Mouse (Mus musculus): ENCODE measurements around the gene Dusp15. TPM values are rescaled to one million over a fixed set of nuclear protein-coding genes. Genes with fewer than 3 reads are reported as not detected.

Gene Dusp15
- not detected in 2 replicates for total RNA-seq (2017)

GRCm38 (mm10) chr2:152951065-152951849 is at the start of gene Dusp15:
TSS of gene Dusp15 (minus strand) at chr2:152951698.
- peak; percentile 65 for ATAC-seq (replicated peaks; ENCODE audit: low read depth, poor library complexity, severe bottlenecking)

GRCm38 (mm10) chr2:152997046-152997445 is 45.5 kb upstream of the Dusp15 start:
- no peak for ATAC-seq (replicated peaks; ENCODE audit: low read depth, poor library complexity, severe bottlenecking)

- no peak for ATAC-seq (replicated peaks; ENCODE audit: low read depth, poor library complexity, severe bottlenecking)
Observed at GRCm38 (mm10) chr2:152991529-152991928, 40.0 kb upstream of the Dusp15 start.

GRCm38 (mm10) chr2:152985582-152985981 is 34.1 kb upstream of the Dusp15 start:
- no peak for ATAC-seq (replicated peaks; ENCODE audit: low read depth, poor library complexity, severe bottlenecking)

GRCm38 (mm10) chr2:152976991-152977390 is 25.5 kb upstream of the Dusp15 start:
- ATAC-seq (replicated peaks; ENCODE audit: low read depth, poor library complexity, severe bottlenecking), result no peak

GRCm38 (mm10) chr2:152965555-152965954 is 14.1 kb upstream of the Dusp15 start:
- no peak for ATAC-seq (replicated peaks; ENCODE audit: low read depth, poor library complexity, severe bottlenecking)

GRCm38 (mm10) chr2:152962091-152962793 is 10.7 kb upstream of the Dusp15 start, which contains the start of gene Ttll9:
TSS of gene Ttll9 (plus strand) at chr2:152962485.
- peak; percentile 98 for ATAC-seq (replicated peaks; ENCODE audit: low read depth, poor library complexity, severe bottlenecking)

- no peak for ATAC-seq (replicated peaks; ENCODE audit: low read depth, poor library complexity, severe bottlenecking)
Observed at GRCm38 (mm10) chr2:152958116-152958515, 6.6 kb upstream of the Dusp15 start.

GRCm38 (mm10) chr2:152951850-152952720 is 587 bp upstream of the Dusp15 start:
- ATAC-seq (replicated peaks; ENCODE audit: low read depth, poor library complexity, severe bottlenecking), result 0 out of 2 replicates have a peak, but pooled peaks have one; percentile 21

GRCm38 (mm10) chr2:152950358-152951064 is 987 bp downstream of the Dusp15 start:
- no peak for ATAC-seq (replicated peaks; ENCODE audit: low read depth, poor library complexity, severe bottlenecking)

- no peak for ATAC-seq (replicated peaks; ENCODE audit: low read depth, poor library complexity, severe bottlenecking)
Observed at GRCm38 (mm10) chr2:152948438-152949020, 3.0 kb downstream of the Dusp15 start.

GRCm38 (mm10) chr2:152947098-152947497 is 4.4 kb downstream of the Dusp15 start:
- ATAC-seq (replicated peaks; ENCODE audit: low read depth, poor library complexity, severe bottlenecking), result no peak

GRCm38 (mm10) chr2:152944013-152944412 is 7.5 kb downstream of the Dusp15 start:
- no peak for ATAC-seq (replicated peaks; ENCODE audit: low read depth, poor library complexity, severe bottlenecking)

- ATAC-seq (replicated peaks; ENCODE audit: low read depth, poor library complexity, severe bottlenecking), result no peak
Observed at GRCm38 (mm10) chr2:152943568-152943967, 7.9 kb downstream of the Dusp15 start.

- 0 out of 2 replicates have a peak, but pooled peaks have one; percentile 21 for ATAC-seq (replicated peaks; ENCODE audit: low read depth, poor library complexity, severe bottlenecking)
Observed at GRCm38 (mm10) chr2:152942898-152943515, 8.5 kb downstream of the Dusp15 start.

GRCm38 (mm10) chr2:152941776-152942175 is 9.7 kb downstream of the Dusp15 start:
- ATAC-seq (replicated peaks; ENCODE audit: low read depth, poor library complexity, severe bottlenecking), result no peak

GRCm38 (mm10) chr2:152941106-152941505 is 10.4 kb downstream of the Dusp15 start:
- ATAC-seq (replicated peaks; ENCODE audit: low read depth, poor library complexity, severe bottlenecking), result no peak

- peak; percentile 64 for ATAC-seq (replicated peaks; ENCODE audit: low read depth, poor library complexity, severe bottlenecking)
Observed at GRCm38 (mm10) chr2:152939846-152940245, 11.7 kb downstream of the Dusp15 start.

GRCm38 (mm10) chr2:152933614-152934013 is 17.9 kb downstream of the Dusp15 start:
- peak; percentile 88 for ATAC-seq (replicated peaks; ENCODE audit: low read depth, poor library complexity, severe bottlenecking)

All from common myeloid progenitor, adult 5-6 weeks (primary cell).